Mouse (Mus musculus) forebrain, embryonic 10.5 days (tissue): ENCODE results near the gene Orai3. TPM values are rescaled to one million over a fixed set of nuclear protein-coding genes. Genes with fewer than 3 reads are reported as not detected.
"Not testable (repeated sequence)": the region's sequence is repeated elsewhere in the genome, so short reads cannot be mapped to it uniquely, and the experiment has no call there.

Experiments used
- DNase-seq: peaks from one replicate; pipeline ENCODE4 v3.0.0-alpha.2; 2017; ENCODE audit warnings: low spot score; ENCODE audit errors: extremely low spot score
- H3K27ac ChIP-seq: fragments of 300-500 bp; sonication (generic); 2 replicates; pipeline ENCODE4 v1.5.1; 2016; ENCODE audit warnings: mild to moderate bottlenecking
- H3K27me3 ChIP-seq: fragments of 300-500 bp; sonication (generic); 2 replicates; pipeline ENCODE4 v1.6.1; 2016; ENCODE audit warnings: mild to moderate bottlenecking; ENCODE audit not compliant: poor library complexity, severe bottlenecking
- H3K36me3 ChIP-seq: fragments of 300-500 bp; sonication (generic); replicated peaks from 2 replicates; pipeline ENCODE4 v1.6.1; 2016; ENCODE audit warnings: mild to moderate bottlenecking, moderate library complexity
- H3K4me1 ChIP-seq: fragments of 300-500 bp; sonication (generic); 2 replicates; pipeline ENCODE4 v1.6.1; 2016
- H3K4me3 ChIP-seq: fragments of 300-500 bp; sonication (generic); 2 replicates; pipeline ENCODE4 v1.5.1; 2016; ENCODE audit warnings: mild to moderate bottlenecking, moderate library complexity
- H3K9me3 ChIP-seq: fragments of 300-500 bp; sonication (generic); 2 replicates; pipeline ENCODE4 v1.6.1; 2016; ENCODE audit warnings: mild to moderate bottlenecking, moderate library complexity
- WGBS: fragments of 180-500 bp; shearing (Covaris S2); methylation state at CpG from one replicate; pipeline ENCODE4 v1.1.7; 2016; 5-methylcytosine and 5-hydroxymethylcytosine counted together
- polyA plus RNA-seq: library from polyadenylated mRNA; unstranded; fragments of >200 nt; fragmentation: Nextera tagmentation; extraction: Ambion mirVana; gene quantifications from 2 replicates; pipeline ENCODE4 v1.2.1, GENCODE M21; 2016

Orai3 gene
- 8.4 and 9.8 TPM in 2 replicates for polyA plus RNA-seq

DNA sequence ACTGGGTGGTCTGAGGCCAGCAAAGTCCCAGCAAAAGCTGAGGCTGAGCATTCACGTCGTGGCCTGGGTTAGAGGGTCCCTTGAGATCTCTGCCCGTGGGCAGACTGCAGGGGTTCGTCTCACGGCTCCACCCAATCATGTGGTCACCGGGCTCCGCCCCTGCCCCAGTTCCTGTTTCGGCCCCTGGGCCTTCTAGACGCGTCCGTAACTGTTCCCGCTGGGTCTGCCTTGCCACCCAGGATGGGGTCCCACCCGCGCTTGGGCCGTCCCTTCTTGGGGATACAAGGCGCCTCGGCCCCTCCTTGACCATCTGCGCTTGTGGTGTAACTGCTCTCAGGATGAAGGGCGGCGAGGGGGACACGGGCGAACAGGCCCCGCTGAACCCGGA is at the start of gene Orai3:
Orai3 (plus strand) TSS at position 165 of the 388 bp plus-strand sequence.
- H3K36me3 ChIP-seq: peaks cover 42% of the 10 kb centered on the region
- H3K4me3 ChIP-seq: peak within 1 kb of the TSS; percentile 65
- H3K9me3 ChIP-seq: no peaks in the 10 kb centered on the region
- peak within 1 kb of the TSS; percentile 90 for H3K27ac ChIP-seq
- under 1% methylated on average over 24 of the region's 24 CpGs for WGBS
- peak; percentile 77 for DNase-seq
- H3K4me1 ChIP-seq: peaks cover 41% of the 10 kb centered on the region
- H3K27me3 ChIP-seq: no peaks in the 10 kb centered on the region

DNA sequence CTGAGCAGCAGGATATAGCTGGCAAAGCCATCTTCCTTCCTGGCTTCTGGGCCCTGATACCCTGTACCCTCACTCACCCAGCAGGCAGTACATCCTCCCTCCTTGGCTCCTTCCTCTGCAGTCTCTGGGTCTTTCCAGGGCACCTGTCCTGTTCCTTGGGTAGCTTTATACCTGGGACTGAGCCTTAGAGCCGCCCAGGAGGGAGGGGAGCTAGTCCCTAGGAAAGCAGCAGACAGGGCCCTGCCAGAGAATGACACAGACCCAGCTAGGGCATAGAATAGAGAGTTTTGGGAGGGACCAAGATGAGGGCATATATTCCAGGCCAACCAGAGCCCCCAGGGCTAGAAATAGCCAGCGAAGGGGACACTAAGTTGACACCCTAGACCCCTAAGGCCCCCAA is 44.1 kb upstream of the Orai3 start:
- WGBS: 48% methylated on average over 2 of the region's 2 CpGs
- Histone ChIP-seq H3K27me3 (no peaks in the 10 kb centered on the region), H3K4me3 (no peak overlapping the region), H3K4me1 (peaks cover 16% of the 10 kb centered on the region), H3K27ac (peak overlapping the region; percentile 26; the same call in 1 of the 2 replicates), H3K9me3 (no peaks in the 10 kb centered on the region), H3K36me3 (no peaks in the 10 kb centered on the region)
- DNase-seq: no peak

DNA sequence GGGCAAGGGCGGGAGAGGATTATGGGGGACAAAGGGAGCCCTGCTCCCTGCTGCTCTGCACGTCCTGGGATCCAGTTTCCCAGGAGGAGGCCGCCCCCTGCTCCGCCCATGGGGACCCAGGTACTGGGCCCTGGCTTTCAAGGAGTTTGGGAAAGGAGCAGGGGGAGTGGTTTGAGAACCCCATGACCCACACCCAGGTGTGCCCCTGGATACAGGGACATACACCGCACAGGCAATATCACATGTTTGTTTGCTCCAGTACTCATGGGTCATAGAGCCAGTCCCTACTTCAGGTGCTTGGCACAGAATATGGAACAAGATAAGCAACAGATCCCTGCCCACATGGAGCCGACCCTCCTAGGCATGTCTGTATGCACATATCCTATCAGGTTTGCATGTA is 43.7 kb upstream of the Orai3 start:
- WGBS: 39% methylated on average over 6 of the region's 6 CpGs
- Histone ChIP-seq H3K36me3 (no peaks in the 10 kb centered on the region), H3K4me3 (no peak overlapping the region), H3K9me3 (no peaks in the 10 kb centered on the region), H3K27ac (peak overlapping the region; percentile 26), H3K27me3 (no peaks in the 10 kb centered on the region), H3K4me1 (peaks cover 16% of the 10 kb centered on the region)
- no peak for DNase-seq

DNA sequence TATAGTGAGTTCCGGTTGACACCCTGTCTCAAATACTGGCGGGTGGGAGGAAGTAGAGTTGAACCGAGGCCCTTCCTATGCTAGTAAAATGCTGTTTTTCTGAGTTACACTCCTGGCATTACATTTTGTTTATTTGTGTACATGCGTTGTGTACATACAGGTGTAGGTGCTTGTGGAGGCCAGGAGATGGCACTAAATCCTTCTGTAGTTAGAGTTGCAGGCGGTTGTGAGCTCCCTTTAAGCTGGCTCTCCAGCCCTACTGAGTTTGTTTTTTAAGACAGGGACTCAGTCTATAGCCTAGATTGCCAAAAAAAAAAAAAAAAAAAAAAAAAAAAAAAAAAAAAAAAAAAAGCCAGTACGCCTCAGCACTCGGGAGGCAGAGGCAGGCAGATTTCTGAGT is 41.7 kb upstream of the Orai3 start:
- Histone ChIP-seq H3K27me3 (no peaks in the 10 kb centered on the region), H3K27ac (no peak overlapping the region), H3K36me3 (no peaks in the 10 kb centered on the region), H3K4me3 (no peak overlapping the region), H3K9me3 (no peaks in the 10 kb centered on the region), H3K4me1 (peaks cover 16% of the 10 kb centered on the region)
- no peak for DNase-seq
- WGBS: 81% methylated on average over 7 of the region's 7 CpGs

DNA sequence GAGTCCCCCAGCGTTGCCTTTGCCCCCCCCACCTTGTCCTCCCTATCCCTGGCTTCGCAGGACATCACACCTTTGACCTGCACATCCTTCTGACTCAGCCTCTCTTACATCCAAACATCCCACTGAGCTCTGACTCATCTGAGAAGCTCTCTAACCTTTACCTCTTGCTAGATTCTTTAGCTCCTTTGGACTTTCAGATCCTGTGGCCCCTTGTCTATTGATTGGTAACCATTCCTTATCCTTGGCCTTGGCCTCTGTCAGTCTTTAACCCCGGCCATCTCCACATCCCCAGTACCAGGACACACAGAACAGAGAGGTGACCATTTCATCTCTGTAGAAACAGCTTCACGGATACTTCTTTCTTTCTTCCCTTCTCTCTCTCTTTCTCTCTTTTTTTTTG is 39.4 kb upstream of the Orai3 start:
- WGBS: 78% methylated on average over 4 of the region's 4 CpGs
- H3K27ac ChIP-seq: no peak overlapping the region
- peaks cover 16% of the 10 kb centered on the region for H3K4me1 ChIP-seq

DNA sequence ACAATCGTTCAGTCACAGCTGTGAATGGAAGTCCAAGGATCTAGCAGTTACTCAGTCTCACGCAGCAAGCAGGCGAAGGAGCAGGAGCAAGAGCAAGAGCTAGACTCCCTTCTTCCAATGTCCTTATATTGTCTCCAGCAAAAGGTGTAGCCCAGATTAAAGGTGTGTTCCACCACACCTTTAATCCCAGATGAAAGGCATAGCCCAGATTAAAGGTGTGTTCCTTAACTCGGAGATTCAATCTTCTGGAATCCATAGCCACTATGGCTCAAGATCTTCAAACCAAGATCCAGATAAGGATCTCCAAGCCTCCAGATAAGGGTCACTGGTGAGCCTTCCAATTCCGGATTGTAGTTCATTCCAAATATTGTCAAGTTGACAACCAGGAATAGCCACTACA is 37.5 kb upstream of the Orai3 start, which contains the start of gene Ctf2:
Ctf2 (minus strand) TSS at position 101 of the 400 bp plus-strand sequence.
- 100% methylated on average over 1 of the region's 5 CpGs for WGBS
- DNase-seq, H3K36me3 ChIP-seq, H3K4me3 ChIP-seq, H3K27me3 ChIP-seq, H3K27ac ChIP-seq, H3K9me3 ChIP-seq, H3K4me1 ChIP-seq: not testable (repeated sequence)

More for the DNA sequence above, 39.4 kb upstream of the Orai3 start:
- no peaks in the 10 kb centered on the region for H3K9me3 ChIP-seq
- no peaks in the 10 kb centered on the region for H3K36me3 ChIP-seq
- no peak for DNase-seq
- no peaks in the 10 kb centered on the region for H3K27me3 ChIP-seq
- H3K4me3 ChIP-seq: no peak overlapping the region

DNA sequence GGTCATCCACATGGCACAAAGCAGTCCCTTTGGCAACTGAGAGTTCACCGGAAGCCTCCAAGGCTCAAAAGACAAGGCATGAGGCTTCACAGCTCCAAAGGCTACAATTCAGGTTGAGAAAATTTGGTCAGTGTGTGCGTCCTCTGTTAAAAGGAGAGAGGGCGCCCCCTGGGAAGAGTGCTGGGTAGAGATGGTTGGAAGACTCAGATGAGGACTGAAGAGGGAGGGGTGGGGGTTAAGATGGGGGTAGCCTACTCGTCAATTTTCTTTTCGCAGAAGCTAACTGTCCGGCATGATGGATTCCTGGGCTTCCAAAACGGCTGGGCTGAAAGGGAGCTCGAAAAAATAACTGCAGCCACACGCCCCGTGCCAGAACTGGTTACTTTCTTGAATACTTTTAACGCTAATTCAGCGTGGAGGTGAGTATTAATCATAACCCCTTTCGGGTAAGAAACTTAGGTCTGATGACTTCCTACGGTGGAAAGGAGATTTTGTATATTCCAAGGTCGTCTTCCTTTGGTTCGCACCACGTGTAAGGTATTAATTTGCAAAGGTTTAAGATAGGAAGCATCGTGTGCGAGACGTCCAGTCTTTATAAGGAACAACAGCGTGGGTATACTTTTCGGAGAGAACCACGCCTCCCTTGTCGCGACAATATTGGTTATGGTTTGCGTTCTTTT is 25.1 kb upstream of the Orai3 start, which contains the start of gene Fbxl19:
Fbxl19 (plus strand) TSS at position 178 of the 680 bp plus-strand sequence.
- Histone ChIP-seq H3K36me3 (peaks cover 19% of the 10 kb centered on the region), H3K4me1 (peaks cover 33% of the 10 kb centered on the region), H3K27me3 (no peaks in the 10 kb centered on the region), H3K27ac (peak within 1 kb of the TSS; percentile 97), H3K4me3 (peak within 1 kb of the TSS; percentile 71), H3K9me3 (no peaks in the 10 kb centered on the region)
- DNase-seq: peak; percentile 72
- under 1% methylated on average over 26 of the region's 26 CpGs for WGBS

DNA sequence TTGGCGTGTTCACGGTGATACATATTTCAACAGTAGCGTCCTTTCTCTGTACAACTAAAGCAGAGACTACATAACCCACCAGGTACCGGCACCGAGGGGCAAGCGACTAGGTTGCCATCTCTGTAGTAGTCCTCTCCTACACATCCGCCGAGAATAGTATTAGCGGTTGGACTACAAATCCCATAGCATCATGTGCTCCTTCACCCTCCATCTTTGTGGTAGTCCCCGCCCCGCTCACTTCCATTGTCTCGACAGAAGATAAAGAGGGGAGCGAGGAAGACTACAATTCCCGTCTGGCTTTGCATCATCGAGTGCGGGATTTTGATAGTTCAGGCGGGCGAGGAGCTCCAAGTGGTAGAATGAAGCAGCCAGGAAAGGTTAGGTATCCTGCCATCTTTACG is 24.4 kb upstream of the Orai3 start:
- peak; percentile 93 for DNase-seq
- H3K4me3 ChIP-seq: peak overlapping the region; percentile 71
- H3K27ac ChIP-seq: peak overlapping the region; percentile 97
- peaks cover 26% of the 10 kb centered on the region for H3K36me3 ChIP-seq
- no peaks in the 10 kb centered on the region for H3K27me3 ChIP-seq
- no peaks in the 10 kb centered on the region for H3K9me3 ChIP-seq
- peaks cover 33% of the 10 kb centered on the region for H3K4me1 ChIP-seq
- under 1% methylated on average over 19 of the region's 19 CpGs for WGBS

- peak; percentile 96 for DNase-seq
- Histone ChIP-seq H3K9me3 (no peaks in the 10 kb centered on the region), H3K4me1 (peaks cover 33% of the 10 kb centered on the region), H3K36me3 (peaks cover 33% of the 10 kb centered on the region), H3K4me3 (peak overlapping the region; percentile 71), H3K27ac (peak overlapping the region; percentile 97), H3K27me3 (no peaks in the 10 kb centered on the region)
- WGBS: 0% methylated on average over 39 of the region's 39 CpGs
Observed at GRCm38 (mm10) chr7:127745652-127746493, 23.7 kb upstream of the Orai3 start.

DNA sequence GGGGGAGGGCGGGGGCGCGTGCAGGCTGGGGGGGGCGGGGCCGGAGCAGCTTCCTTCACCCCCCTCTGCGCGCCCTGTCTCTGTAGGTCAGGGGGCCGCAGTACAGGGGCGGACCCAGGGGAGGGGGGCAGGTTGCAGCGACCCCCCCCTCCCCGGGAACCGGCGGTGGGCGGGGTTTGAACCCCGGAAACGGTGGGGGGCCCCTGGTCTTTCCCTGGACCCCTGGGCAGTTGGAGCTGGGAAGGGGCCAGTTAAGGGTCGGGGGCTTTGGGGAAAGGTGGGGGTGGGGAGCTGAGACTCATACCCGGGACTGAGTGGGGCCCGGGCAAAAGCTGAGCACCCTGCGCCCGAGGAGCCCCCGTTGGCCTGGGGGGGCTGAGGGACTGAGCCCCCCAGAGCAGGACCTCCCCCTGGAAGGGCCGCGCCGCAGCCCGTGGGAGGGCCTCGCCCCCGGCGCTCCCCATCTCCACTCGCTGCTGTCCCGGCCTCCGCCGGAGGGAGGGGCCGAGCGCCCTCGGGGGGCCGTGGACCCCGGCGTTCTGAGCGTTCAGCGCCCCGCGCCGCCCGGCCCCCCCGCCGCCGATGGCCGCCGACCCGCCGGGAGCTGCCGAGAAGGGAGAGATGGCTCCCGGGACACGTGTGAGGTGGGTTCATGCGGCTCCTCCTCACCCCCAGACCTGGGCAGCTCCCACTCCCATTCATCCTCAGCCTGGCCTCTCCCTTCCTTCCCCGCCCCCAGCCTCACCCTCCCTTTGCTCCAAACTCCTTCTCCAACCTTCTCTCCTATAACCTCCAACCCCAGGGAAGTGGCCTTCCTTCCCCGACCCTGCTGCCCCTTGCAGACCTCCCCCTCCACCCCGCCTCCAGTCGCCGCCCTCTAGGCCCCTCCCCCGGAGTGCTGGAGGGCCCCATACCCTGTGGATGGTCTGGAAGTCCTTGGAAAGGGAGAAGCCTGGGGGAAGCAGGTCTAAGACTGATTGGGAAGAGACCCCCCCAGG is 22.8 kb upstream of the Orai3 start:
- Histone ChIP-seq H3K4me3 (peak overlapping the region; percentile 71), H3K9me3 (no peaks in the 10 kb centered on the region), H3K27me3 (no peaks in the 10 kb centered on the region), H3K27ac (peak overlapping the region; percentile 97), H3K4me1 (peaks cover 33% of the 10 kb centered on the region), H3K36me3 (peaks cover 42% of the 10 kb centered on the region)
- 1% methylated on average over 42 of the region's 62 CpGs for WGBS
- peak; percentile 70 for DNase-seq

DNA sequence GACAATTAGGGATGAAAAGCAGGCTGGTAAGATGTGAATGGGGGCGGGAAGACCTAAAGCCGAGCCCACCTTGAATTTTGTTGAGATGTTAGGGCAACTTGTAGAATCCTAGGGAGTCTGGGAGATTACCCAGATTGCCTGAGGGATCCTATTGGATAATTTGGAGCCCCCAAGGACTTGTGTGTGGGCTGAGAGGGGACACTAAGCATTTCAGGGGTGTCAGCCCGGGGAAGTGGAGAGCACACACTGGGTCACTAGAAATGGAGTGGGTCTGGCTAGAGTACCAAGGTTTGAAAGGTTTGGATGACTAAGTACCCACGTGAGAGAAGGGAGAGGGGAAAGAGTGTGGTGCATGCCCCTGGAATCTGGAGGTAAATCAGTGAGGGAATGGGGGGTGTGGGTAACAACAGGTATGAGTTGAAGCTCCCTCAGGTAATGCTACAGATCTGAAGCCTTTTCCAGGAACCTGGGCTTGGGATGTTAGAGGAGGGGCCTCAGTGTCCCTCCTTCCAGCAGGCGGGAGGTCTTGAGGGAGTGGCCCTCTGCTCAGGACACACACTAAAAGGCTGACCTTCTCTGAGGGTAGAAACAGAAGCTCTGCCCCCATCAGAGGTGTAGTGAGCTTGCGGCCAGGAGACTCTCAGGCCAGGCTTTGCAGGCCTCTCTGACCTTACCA is 21.9 kb upstream of the Orai3 start:
- peaks cover 35% of the 10 kb centered on the region for H3K4me1 ChIP-seq
- no peak for DNase-seq
- no peaks in the 10 kb centered on the region for H3K9me3 ChIP-seq
- peak overlapping the region; percentile 71 for H3K4me3 ChIP-seq
- H3K27ac ChIP-seq: peak overlapping the region; percentile 97
- 36% methylated on average over 6 of the region's 6 CpGs for WGBS
- H3K27me3 ChIP-seq: no peaks in the 10 kb centered on the region
- H3K36me3 ChIP-seq: peaks cover 51% of the 10 kb centered on the region

GRCm38 (mm10) chr7:127748235-127748560 is 21.4 kb upstream of the Orai3 start:
- Histone ChIP-seq H3K27me3 (no peaks in the 10 kb centered on the region), H3K27ac (peak overlapping the region; percentile 97), H3K4me3 (peak overlapping the region; percentile 71), H3K4me1 (peaks cover 35% of the 10 kb centered on the region), H3K9me3 (no peaks in the 10 kb centered on the region), H3K36me3 (peaks cover 56% of the 10 kb centered on the region)
- DNase-seq: no peak
- WGBS: 93% methylated on average over 28 of the region's 28 CpGs
